Mouse (Mus musculus) kidney, postnatal 36 days (tissue): ENCODE results near the gene Nat8f2.
A peak's percentile ranks its signal among the peaks of the same experiment; 100 is the strongest.

Source experiments
- DNase-seq, 2 experiments: peaks; one replicate each; pipeline ENCODE4 v3.0.0; 2021 to 2022; ENCODE audit warnings: mixed read lengths in 2 of 2

The Nat8f2 gene

DNA sequence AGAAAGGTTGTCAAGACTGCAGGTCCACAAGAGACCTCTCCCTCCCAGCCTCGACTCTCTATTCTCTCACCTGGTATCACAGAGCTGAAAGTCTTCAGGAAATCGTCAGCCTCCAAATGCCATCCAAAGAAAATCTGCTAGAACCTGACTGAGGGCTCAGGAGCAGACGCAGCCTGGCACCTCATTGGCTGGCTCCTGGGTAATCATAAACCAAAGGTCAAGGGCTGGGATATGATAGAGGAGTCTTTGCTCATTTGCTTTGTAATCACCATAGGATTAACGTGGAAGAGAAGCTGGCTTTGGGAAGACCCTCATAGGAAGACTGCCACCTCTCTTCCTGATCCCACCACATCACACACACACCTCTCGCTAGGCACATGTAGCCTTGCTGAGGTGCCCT, 48.1 kb downstream of the Nat8f2 start, which contains the start of the genes Nat8f6 and Nat8f5:
Nat8f6 (minus strand) TSS at position 118 of the 400 bp plus-strand sequence.
Nat8f5 (minus strand) TSS at position 136 of the 400 bp plus-strand sequence.
- DNase-seq: peak in 1 of 2 experiments; percentile 59

DNA sequence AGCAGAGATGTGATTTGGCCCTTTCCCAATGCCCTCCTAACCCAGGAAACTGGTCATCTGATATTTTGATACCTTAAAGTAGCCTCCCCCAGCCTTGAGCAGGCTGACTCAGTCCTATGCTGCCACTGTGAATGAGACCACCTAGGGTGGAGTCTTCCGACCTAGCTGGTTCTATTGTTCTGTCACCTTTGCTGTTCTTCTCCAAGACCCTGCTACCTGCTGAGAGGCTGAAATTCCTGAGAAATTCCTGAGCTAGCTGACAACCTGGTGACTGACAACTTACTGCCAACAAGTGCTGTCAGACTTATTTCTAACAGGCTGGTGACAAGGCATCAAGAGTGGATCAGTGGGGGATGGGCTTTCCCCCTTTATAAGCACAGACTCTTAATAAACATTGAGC, 50.6 kb downstream of the Nat8f2 start:
- DNase-seq: no peak
